Mouse (Mus musculus): Measurements from ENCODE around the gene Tead2. TPM values are rescaled to one million over a fixed set of nuclear protein-coding genes. Genes with fewer than 3 reads are reported as not detected.

The Tead2 gene
- polyA plus RNA-seq, 1 experiment, result 147 TPM

- H3K9me3 ChIP-seq (replicated peaks; ENCODE audit: control insufficient read depth, insufficient read depth, low read length, poor library complexity, severe bottlenecking), result no peaks in the 10 kb centered on the region
- no peaks in the 10 kb centered on the region for H3K36me3 ChIP-seq (ENCODE audit: control insufficient read depth, insufficient read depth, low read length, poor library complexity, severe bottlenecking)
- H3K27me3 ChIP-seq (ENCODE audit: control insufficient read depth, insufficient read depth, low read length, poor library complexity, severe bottlenecking), result no peaks in the 10 kb centered on the region
- TF ChIP-seq EP300 (IDR thresholded peaks at IDR 0.05; ENCODE audit: insufficient read depth, low read depth, low read length) (no peak), POLR2A (IDR thresholded peaks at IDR 0.05; ENCODE audit: insufficient read depth, low read length) (no peak), CTCF (IDR thresholded peaks at IDR 0.05; ENCODE audit: low read depth, low read length) (no peak)
- H3K9ac ChIP-seq (ENCODE audit: low read depth, poor library complexity, severe bottlenecking), result no peak overlapping the region
- H3K27ac ChIP-seq (ENCODE audit: insufficient read depth, low read length), result no peak overlapping the region
- H3K4me1 ChIP-seq (ENCODE audit: control insufficient read depth, insufficient read depth, low read length), result no peaks in the 10 kb centered on the region
- H3K4me3 ChIP-seq (ENCODE audit: low read depth, low read length), result no peak overlapping the region
Observed at GRCm38 (mm10) chr7:45192585-45193310, 22.8 kb upstream of the Tead2 start.

- Histone ChIP-seq H3K4me3 (ENCODE audit: low read depth, low read length) (no peak overlapping the region), H3K9ac (ENCODE audit: low read depth, poor library complexity, severe bottlenecking) (no peak overlapping the region), H3K27me3 (ENCODE audit: control insufficient read depth, insufficient read depth, low read length, poor library complexity, severe bottlenecking) (no peaks in the 10 kb centered on the region), H3K36me3 (ENCODE audit: control insufficient read depth, insufficient read depth, low read length, poor library complexity, severe bottlenecking) (no peaks in the 10 kb centered on the region), H3K9me3 (replicated peaks; ENCODE audit: control insufficient read depth, insufficient read depth, low read length, poor library complexity, severe bottlenecking) (no peaks in the 10 kb centered on the region), H3K27ac (ENCODE audit: insufficient read depth, low read length) (no peak overlapping the region), H3K4me1 (ENCODE audit: control insufficient read depth, insufficient read depth, low read length) (no peaks in the 10 kb centered on the region)
- TF ChIP-seq CTCF (IDR thresholded peaks at IDR 0.05; ENCODE audit: low read depth, low read length) (no peak), POLR2A (IDR thresholded peaks at IDR 0.05; ENCODE audit: insufficient read depth, low read length) (no peak), EP300 (IDR thresholded peaks at IDR 0.05; ENCODE audit: insufficient read depth, low read depth, low read length) (no peak)
Observed at GRCm38 (mm10) chr7:45193406-45193805, 22.1 kb upstream of the Tead2 start.

- H3K9me3 ChIP-seq (replicated peaks; ENCODE audit: control insufficient read depth, insufficient read depth, low read length, poor library complexity, severe bottlenecking), result no peaks in the 10 kb centered on the region
- H3K4me1 ChIP-seq (ENCODE audit: control insufficient read depth, insufficient read depth, low read length), result no peaks in the 10 kb centered on the region
- H3K36me3 ChIP-seq (ENCODE audit: control insufficient read depth, insufficient read depth, low read length, poor library complexity, severe bottlenecking), result no peaks in the 10 kb centered on the region
- no peak for TF ChIP-seq CTCF (IDR thresholded peaks at IDR 0.05; ENCODE audit: low read depth, low read length)
- no peak for TF ChIP-seq EP300 (IDR thresholded peaks at IDR 0.05; ENCODE audit: insufficient read depth, low read depth, low read length)
- TF ChIP-seq POLR2A (IDR thresholded peaks at IDR 0.05; ENCODE audit: insufficient read depth, low read length), result no peak
- H3K27ac ChIP-seq (ENCODE audit: insufficient read depth, low read length), result no peak overlapping the region
- H3K9ac ChIP-seq (ENCODE audit: low read depth, poor library complexity, severe bottlenecking), result no peak overlapping the region
- H3K27me3 ChIP-seq (ENCODE audit: control insufficient read depth, insufficient read depth, low read length, poor library complexity, severe bottlenecking), result no peaks in the 10 kb centered on the region
- no peak overlapping the region for H3K4me3 ChIP-seq (ENCODE audit: low read depth, low read length)
Observed at GRCm38 (mm10) chr7:45193871-45194785, 21.4 kb upstream of the Tead2 start.

GRCm38 (mm10) chr7:45195341-45196175, 20.0 kb upstream of the Tead2 start:
- no peaks in the 10 kb centered on the region for H3K27me3 ChIP-seq (ENCODE audit: control insufficient read depth, insufficient read depth, low read length, poor library complexity, severe bottlenecking)
- H3K4me3 ChIP-seq (ENCODE audit: low read depth, low read length), result no peak overlapping the region
- H3K36me3 ChIP-seq (ENCODE audit: control insufficient read depth, insufficient read depth, low read length, poor library complexity, severe bottlenecking), result no peaks in the 10 kb centered on the region
- no peak overlapping the region for H3K9ac ChIP-seq (ENCODE audit: low read depth, poor library complexity, severe bottlenecking)
- H3K9me3 ChIP-seq (replicated peaks; ENCODE audit: control insufficient read depth, insufficient read depth, low read length, poor library complexity, severe bottlenecking), result no peaks in the 10 kb centered on the region
- TF ChIP-seq POLR2A (IDR thresholded peaks at IDR 0.05; ENCODE audit: insufficient read depth, low read length) (no peak), CTCF (IDR thresholded peaks at IDR 0.05; ENCODE audit: low read depth, low read length) (no peak), EP300 (IDR thresholded peaks at IDR 0.05; ENCODE audit: insufficient read depth, low read depth, low read length) (no peak)
- H3K27ac ChIP-seq (ENCODE audit: insufficient read depth, low read length), result no peak overlapping the region
- no peaks in the 10 kb centered on the region for H3K4me1 ChIP-seq (ENCODE audit: control insufficient read depth, insufficient read depth, low read length)

- Histone ChIP-seq H3K36me3 (ENCODE audit: control insufficient read depth, insufficient read depth, low read length, poor library complexity, severe bottlenecking) (no peaks in the 10 kb centered on the region), H3K4me1 (ENCODE audit: control insufficient read depth, insufficient read depth, low read length) (no peaks in the 10 kb centered on the region), H3K4me3 (ENCODE audit: low read depth, low read length) (no peak overlapping the region), H3K27me3 (ENCODE audit: control insufficient read depth, insufficient read depth, low read length, poor library complexity, severe bottlenecking) (no peaks in the 10 kb centered on the region), H3K27ac (ENCODE audit: insufficient read depth, low read length) (no peak overlapping the region), H3K9me3 (replicated peaks; ENCODE audit: control insufficient read depth, insufficient read depth, low read length, poor library complexity, severe bottlenecking) (no peaks in the 10 kb centered on the region), H3K9ac (ENCODE audit: low read depth, poor library complexity, severe bottlenecking) (no peak overlapping the region)
- no peak for TF ChIP-seq POLR2A (IDR thresholded peaks at IDR 0.05; ENCODE audit: insufficient read depth, low read length)
- no peak for TF ChIP-seq CTCF (IDR thresholded peaks at IDR 0.05; ENCODE audit: low read depth, low read length)
- no peak for TF ChIP-seq EP300 (IDR thresholded peaks at IDR 0.05; ENCODE audit: insufficient read depth, low read depth, low read length)
Observed at GRCm38 (mm10) chr7:45196176-45196535, 19.4 kb upstream of the Tead2 start.
